Mouse (Mus musculus): ENCODE measurements around the gene Gm28047. TPM values are rescaled to one million over a fixed set of nuclear protein-coding genes. Genes with fewer than 3 reads are reported as not detected.

The Gm28047 gene
- total RNA-seq, 2 experiments from 2014 or later: 2.2 TPM; not detected in 1

DNA sequence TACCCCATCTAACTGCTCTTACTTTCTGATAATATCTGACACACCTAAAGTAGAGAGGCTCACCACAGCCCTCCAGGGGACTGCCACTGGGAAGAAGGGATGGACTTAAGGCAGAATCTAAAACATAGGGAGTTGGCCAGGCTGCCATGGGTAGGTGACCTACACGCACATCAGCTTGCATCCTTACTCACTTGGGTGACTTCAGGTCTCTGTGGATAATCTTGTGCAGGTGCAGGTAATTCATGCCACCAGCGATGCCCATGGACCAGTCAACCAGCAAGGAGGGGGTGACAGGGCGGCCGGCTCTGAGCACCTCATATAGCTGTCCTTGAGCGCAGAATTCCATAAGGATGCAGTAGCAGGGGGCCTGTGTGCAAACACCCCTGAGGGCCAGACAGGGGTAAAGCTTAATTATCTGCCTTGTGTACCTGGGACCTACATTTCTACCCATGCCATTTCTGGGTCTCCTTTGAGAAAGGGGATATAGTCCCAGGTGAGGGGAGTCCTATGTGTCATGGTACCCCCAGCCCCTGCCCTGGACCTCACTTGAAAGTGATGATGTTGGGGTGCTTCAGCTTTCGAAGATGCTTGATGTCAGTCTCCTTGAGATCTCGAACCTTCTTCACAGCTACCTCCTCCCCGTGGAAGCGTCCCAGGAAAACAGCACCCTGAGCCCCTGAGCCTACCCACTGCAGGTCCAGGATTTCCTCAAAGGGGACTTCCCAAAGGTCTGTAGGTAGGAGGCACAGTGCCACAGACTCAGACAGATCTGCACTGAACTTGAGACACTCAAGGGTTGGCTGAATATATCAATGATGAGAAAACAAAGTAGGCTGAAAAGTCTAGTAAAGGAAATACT is 120.7 kb downstream of the Gm28047 start:
- DNase-seq: no peak
- intact Hi-C loops (cut with DNase I): no loop called here

- no peak for DNase-seq
- intact Hi-C loops (cut with DNase I): no loop called here
Observed at GRCm38 (mm10) chr15:102503447-102503846, 121.4 kb downstream of the Gm28047 start, which contains the start of gene Gm10337. Gene Gm10337, plus strand, starts transcription at chr15:102503722.

DNA sequence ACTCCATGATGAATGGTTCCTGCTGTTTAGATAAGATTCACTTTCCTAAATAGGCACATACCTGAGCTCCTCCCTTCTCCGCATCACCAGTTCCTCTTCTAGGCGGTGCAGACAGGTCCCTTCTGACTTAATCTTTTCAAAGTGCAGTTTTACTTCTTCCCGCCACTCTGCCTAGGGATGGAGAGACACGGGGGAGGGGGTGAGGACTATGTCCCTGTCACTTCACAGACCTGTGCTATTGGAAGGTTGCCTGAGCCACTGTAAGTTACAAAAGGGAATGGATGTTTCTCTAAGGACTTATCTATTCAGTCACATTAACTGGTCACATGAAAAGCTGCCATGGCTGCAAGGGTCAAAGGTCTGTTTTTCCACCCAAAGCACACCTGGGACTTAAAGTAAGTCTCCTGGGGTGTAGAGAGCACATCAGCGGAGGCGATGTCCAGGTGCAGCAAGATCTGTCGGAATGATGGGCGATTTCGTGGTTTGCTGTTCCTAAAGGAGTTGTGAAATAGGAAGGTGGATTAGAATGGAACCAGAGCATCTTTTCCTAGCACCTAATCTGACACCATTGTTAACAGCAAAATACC is 122.5 kb downstream of the Gm28047 start:
- intact Hi-C loops (cut with DNase I): no loop called here
- no peak for DNase-seq

DNA sequence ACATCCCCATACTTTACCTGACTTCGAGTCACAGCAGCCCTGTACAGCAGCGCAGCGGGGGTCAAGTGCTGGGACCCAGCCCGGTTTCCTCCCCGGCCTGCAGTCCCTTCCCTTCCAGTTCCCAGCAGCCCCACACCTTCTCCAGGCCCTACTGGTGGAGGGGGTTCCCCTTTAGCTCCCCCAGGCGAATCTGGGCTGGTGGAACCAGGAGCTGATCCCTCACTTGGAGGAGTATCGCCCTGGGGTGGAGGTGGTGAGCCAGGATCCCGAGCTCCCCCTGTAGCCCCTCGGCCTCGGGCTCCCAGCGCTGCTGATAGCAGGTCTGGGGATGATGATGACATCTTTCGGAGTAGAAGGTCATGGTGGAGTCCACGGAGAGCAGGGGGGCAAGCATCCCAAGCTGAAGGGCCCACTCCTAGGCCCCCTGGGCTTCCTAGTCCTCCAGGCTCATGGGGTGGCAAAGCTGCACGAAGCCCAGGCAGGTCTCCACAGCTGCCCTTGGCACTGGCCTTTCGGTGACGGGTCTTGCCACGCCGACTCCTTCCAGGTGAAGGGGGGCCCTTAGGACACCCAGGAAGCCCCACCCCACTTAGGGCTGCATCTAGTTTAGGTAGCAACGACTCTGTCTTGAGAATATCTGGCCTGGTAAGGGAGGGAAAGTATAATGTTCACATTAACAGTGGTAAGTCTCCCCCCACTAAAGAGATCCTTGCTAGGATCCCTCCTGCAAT is 123.6 kb downstream of the Gm28047 start:
- intact Hi-C loops (cut with DNase I): no loop called here
- DNase-seq: no peak

GRCm38 (mm10) chr15:102500479-102500878 is 124.4 kb downstream of the Gm28047 start:
- no peak for DNase-seq
- intact Hi-C loops (cut with DNase I): no loop called here

GRCm38 (mm10) chr15:102499851-102500250 is 125.0 kb downstream of the Gm28047 start:
- intact Hi-C loops (cut with DNase I): no loop called here
- no peak for DNase-seq

GRCm38 (mm10) chr15:102499370-102499769 is 125.5 kb downstream of the Gm28047 start:
- DNase-seq: no peak
- intact Hi-C loops (cut with DNase I): no loop called here

DNA sequence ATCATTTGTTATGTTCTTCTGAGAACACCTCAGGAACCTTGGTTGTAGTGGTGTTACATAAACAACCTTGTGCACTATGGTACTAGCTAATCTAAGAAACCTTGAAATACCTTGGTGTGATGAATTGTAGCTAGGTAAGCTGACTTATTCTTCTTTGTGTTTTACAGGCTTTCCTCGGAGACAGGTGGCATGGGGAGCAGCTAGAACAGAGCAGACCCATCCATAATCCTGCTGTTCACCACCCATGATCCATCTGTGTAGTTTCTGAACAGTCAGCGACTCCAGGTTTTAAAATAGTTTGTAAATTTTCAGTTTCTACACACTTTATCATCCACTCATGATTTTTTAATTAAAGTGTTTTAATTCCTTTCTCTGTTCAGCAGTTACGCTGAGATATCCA is 126.5 kb downstream of the Gm28047 start:
- intact Hi-C loops (cut with DNase I): no loop called here
- DNase-seq: no peak

- intact Hi-C loops (cut with DNase I): no loop called here
- DNase-seq: no peak
Observed at GRCm38 (mm10) chr15:102487664-102488063, 137.2 kb downstream of the Gm28047 start.

DNA sequence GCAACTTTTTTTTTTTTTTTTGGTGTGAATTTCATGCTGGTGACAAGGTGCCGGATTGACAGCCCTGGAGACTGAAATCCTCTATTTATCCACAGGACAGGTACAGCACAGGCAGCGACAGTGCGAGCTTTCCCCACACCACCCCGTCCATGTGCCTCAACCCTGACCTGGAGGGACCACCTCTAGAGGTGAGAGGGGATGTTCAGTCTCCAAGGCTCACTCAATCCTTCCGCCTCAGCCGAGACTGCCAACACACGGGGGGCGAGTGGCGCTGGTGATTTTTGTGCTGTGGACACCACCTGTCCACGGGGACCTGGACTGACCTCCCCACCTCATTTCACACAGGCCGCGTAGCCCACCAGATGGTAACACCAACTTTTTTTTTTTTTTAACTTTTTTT is 139.0 kb downstream of the Gm28047 start:
- no peak for DNase-seq
- intact Hi-C loops (cut with DNase I): no loop called here

DNA sequence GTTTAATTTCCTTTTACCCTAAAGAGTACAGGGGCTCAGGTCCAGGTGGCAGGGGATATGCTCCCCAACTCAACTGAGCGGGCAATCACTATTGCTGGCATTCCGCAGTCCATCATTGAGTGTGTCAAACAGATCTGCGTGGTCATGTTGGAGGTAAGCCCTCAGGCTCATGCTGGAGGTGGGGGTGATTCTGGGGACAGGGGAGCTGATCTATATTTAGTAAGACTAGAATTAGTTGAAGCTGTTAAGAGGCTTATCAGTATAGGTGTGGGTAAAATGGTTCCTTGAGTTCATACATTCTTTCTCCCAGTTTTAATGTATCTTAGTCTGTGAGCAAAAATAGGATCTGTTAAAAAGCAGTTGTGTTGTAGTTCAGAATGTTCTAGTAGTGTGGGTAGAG is 141.7 kb downstream of the Gm28047 start:
- intact Hi-C loops (cut with DNase I): no loop called here
- DNase-seq: no peak

DNA sequence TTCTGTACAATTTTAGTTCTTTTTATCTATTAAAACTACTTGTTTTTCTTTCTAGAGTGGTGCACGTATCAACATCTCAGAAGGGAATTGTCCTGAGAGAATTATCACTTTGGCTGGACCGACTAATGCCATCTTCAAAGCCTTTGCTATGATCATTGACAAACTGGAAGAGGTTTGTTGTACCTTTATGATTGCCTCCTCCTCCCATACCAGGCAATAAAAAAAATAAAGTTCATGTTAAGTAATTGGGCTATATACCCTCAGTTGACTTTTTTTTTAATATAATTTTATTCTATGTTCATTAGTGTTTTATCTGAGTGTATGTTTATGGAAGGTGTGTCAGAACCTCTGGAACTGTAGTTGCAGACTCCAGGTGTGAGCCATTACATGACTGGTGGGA is 150.3 kb downstream of the Gm28047 start:
- no peak for DNase-seq
- intact Hi-C loops (cut with DNase I): no loop called here

Small RNA genes within 50 kb of the gene (microRNA-seq; reads per million reads assigned to microRNA genes)
- not detected for gene Mir688

Other genes starting within 250 kb of the Gm28047 start
- 10 to 100 TPM; 30.5 to 35.0 TPM for gene Sp1, start 218.9 kb downstream of the Gm28047 start, total RNA-seq (2021)
- 1 to 10 TPM in 1 of 2 experiments, under 1 TPM in 1; 0.93 to 1.4 TPM for gene Amhr2, start 179.7 kb downstream of the Gm28047 start, total RNA-seq (2021)
- 10 to 100 TPM; 18.6 to 20.0 TPM for gene Prr13, start 166.0 kb downstream of the Gm28047 start, total RNA-seq (2021)
- gene Pcbp2, start 154.5 kb downstream of the Gm28047 start, total RNA-seq (2021): 100 to 1,000 TPM; 546 to 548 TPM
- gene Gm10337, start 121.3 kb downstream of the Gm28047 start, total RNA-seq (2021): not detected
- 10 to 100 TPM; 90.1 to 93.0 TPM for gene Map3k12, start 108.0 kb downstream of the Gm28047 start, total RNA-seq (2021)
- gene Tarbp2, start 106.9 kb downstream of the Gm28047 start, total RNA-seq (2021): 10 to 100 TPM; 71.4 to 72.0 TPM
- gene Npff, start 100.1 kb downstream of the Gm28047 start, total RNA-seq (2021): 1 to 10 TPM; 3.9 to 5.0 TPM
- gene Atf7, start 397 bp upstream of the Gm28047 start, total RNA-seq (2021): 10 to 100 TPM; 41.7 to 46.1 TPM
- gene Atp5g2, start 47.3 kb upstream of the Gm28047 start, total RNA-seq (2021): 10 to 100 TPM; 13.4 to 14.1 TPM
- 10 to 100 TPM; 44.3 to 46.7 TPM for gene Calcoco1, start 97.1 kb upstream of the Gm28047 start, total RNA-seq (2021)

Measured in left cerebral cortex, postnatal 4 days (tissue).